Mouse (Mus musculus) erythroblast, adult 5-6 weeks (primary cell): ENCODE data around the gene Nprl2. TPM values are rescaled to one million over a fixed set of nuclear protein-coding genes. Genes with fewer than 3 reads are reported as not detected.
A peak's percentile ranks its signal among the peaks of the same experiment; 100 is the strongest.
"Not testable (repeated sequence)": the region's sequence is repeated elsewhere in the genome, so short reads cannot be mapped to it uniquely, and the experiment has no call there.

Experiments
- ATAC-seq: replicated peaks from 2 replicates; pipeline ENCODE4 v1.8.0; 2016; ENCODE audit warnings: moderate number of reproducible peaks, mild to moderate bottlenecking, moderate TSS enrichment, inconsistent platforms; ENCODE audit not compliant: poor library complexity, low FRiP score, severe bottlenecking
- total RNA-seq, 2 experiments: library from RNA; stranded (forward) in 1 of 2; stranded (reverse) in 1 of 2; fragments of 150-400 nt in 1 of 2; fragments of 200-764, 138-1000 nt in 1 of 2; gene quantifications; 2 replicates each; pipeline versions ENCODE4 v1.2.3 to v1.2.4; 2015 to 2017; ENCODE audit warnings: low replicate concordance in 2 of 2

Nprl2 gene
- total RNA-seq, 2 experiments from 2014 or later: 0.77 to 10.1 TPM

GRCm38 (mm10) chr9:107551117-107551889 is 9.3 kb downstream of the Nprl2 start, which contains the start of gene Rassf1:
Rassf1 (plus strand) TSS chr9:107551555.
- 0 out of 2 replicates have a peak, but pooled peaks have one; percentile 34 for ATAC-seq

GRCm38 (mm10) chr9:107551890-107552355 is 9.9 kb downstream of the Nprl2 start:
- ATAC-seq: no peak

GRCm38 (mm10) chr9:107552690-107553393 is 10.8 kb downstream of the Nprl2 start:
- no peak for ATAC-seq

- ATAC-seq: peak; percentile 6
Measured at GRCm38 (mm10) chr9:107553541-107554318, 11.7 kb downstream of the Nprl2 start.

GRCm38 (mm10) chr9:107554319-107554825 is 12.3 kb downstream of the Nprl2 start:
- peak; percentile 91 for ATAC-seq

GRCm38 (mm10) chr9:107555031-107555457 is 13.0 kb downstream of the Nprl2 start:
- ATAC-seq: peak; percentile 11

- ATAC-seq: no peak
Measured at GRCm38 (mm10) chr9:107555701-107556100, 13.7 kb downstream of the Nprl2 start.

GRCm38 (mm10) chr9:107556346-107556745 is 14.3 kb downstream of the Nprl2 start:
- ATAC-seq: no peak

GRCm38 (mm10) chr9:107563029-107563581 is 21.1 kb downstream of the Nprl2 start, which contains the start of gene Tusc2:
Tusc2 (plus strand) TSS chr9:107563255.
- peak; percentile 91 for ATAC-seq

GRCm38 (mm10) chr9:107565556-107565955 is 23.5 kb downstream of the Nprl2 start:
- ATAC-seq: not testable (repeated sequence)

GRCm38 (mm10) chr9:107566041-107566709 is 24.1 kb downstream of the Nprl2 start:
- ATAC-seq: peak; percentile 45

- ATAC-seq: no peak
Measured at GRCm38 (mm10) chr9:107566855-107567254, 24.8 kb downstream of the Nprl2 start.

- ATAC-seq: no peak
Measured at GRCm38 (mm10) chr9:107567702-107568319, 25.8 kb downstream of the Nprl2 start, which contains the start of gene Hyal2. Hyal2 (plus strand) TSS chr9:107567945.

GRCm38 (mm10) chr9:107568331-107569261 is 26.6 kb downstream of the Nprl2 start:
- ATAC-seq: peak; percentile 75

GRCm38 (mm10) chr9:107569270-107569669 is 27.2 kb downstream of the Nprl2 start:
- no peak; the same call in 1 of the 2 replicates for ATAC-seq

- ATAC-seq: no peak
Measured at GRCm38 (mm10) chr9:107570016-107570415, 28.0 kb downstream of the Nprl2 start.

- peak; percentile 40 for ATAC-seq
Measured at GRCm38 (mm10) chr9:107570845-107571244, 28.8 kb downstream of the Nprl2 start.
